Mouse (Mus musculus) embryonic facial prominence, embryonic 10.5 days (tissue): ENCODE measurements at regions not wholly inside any gene's neighbourhood (a gene's known extent, or its start where the extent isn't known, plus 50 kb on each side); places are given as distances from the start of the nearest gene placed in this dataset.

ENCODE experiments used
- DNase-seq: peaks from one replicate; pipeline ENCODE4 v3.0.0-alpha.2; 2017; ENCODE audit warnings: low spot score
- H3K27ac ChIP-seq: fragments of 300-500 bp; sonication (generic); replicated peaks from 2 replicates; pipeline ENCODE4 v1.5.1; 2016; ENCODE audit warnings: mild to moderate bottlenecking
- H3K27me3 ChIP-seq: fragments of 300-500 bp; sonication (generic); replicated peaks from 2 replicates; pipeline ENCODE4 v1.6.1; 2016; ENCODE audit warnings: low read depth, mild to moderate bottlenecking; ENCODE audit not compliant: poor library complexity, severe bottlenecking
- H3K36me3 ChIP-seq: fragments of 300-500 bp; sonication (generic); replicated peaks from 2 replicates; pipeline ENCODE4 v1.6.1; 2016; ENCODE audit warnings: mild to moderate bottlenecking, moderate library complexity
- H3K4me1 ChIP-seq: fragments of 300-500 bp; sonication (generic); 2 replicates; pipeline ENCODE4 v1.6.1; 2016
- H3K4me3 ChIP-seq: fragments of 300-500 bp; sonication (generic); 2 replicates; pipeline ENCODE4 v1.5.1; 2016; ENCODE audit warnings: mild to moderate bottlenecking, moderate library complexity
- H3K9me3 ChIP-seq: fragments of 300-500 bp; sonication (generic); 2 replicates; pipeline ENCODE4 v1.6.1; 2016; ENCODE audit warnings: mild to moderate bottlenecking
- WGBS: fragments of 180-500 bp; shearing (Covaris S2); methylation state at CpG from one replicate; pipeline ENCODE4 v1.1.7; 2016; 5-methylcytosine and 5-hydroxymethylcytosine counted together

DNA sequence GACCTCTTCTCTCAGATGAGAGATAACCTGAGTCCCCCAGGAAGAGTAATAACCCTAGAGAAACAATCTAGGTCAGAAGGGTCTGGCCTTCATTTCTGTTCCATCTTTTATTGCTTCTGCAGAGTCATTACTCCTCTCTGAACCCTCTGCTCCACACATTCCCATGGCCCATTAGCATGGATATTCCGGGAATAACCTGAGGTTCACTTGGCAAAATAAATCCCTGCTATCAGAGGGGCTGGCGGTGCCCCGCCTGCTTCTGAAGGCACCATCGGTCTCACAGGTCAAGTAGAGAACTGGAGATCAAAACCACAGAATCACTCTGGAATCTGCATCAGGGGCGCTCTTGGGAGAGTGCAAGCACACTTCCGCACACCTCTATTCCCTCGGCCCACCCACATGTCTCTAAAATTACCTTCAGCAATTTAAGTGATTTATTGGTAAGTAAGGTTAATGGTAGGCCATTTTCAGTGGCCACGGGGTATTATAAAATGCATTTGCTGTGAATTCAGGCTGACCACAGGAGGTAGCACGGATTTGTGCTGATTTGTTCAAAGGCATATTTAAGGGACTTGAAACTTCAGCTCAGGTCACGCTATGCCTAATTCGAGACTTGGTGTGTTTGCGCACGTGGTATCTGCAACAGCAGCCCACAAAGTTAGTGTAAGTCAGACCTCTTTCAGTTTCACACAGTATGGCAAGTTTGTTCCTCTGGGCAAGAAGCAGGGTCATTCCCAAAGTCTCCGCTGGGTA lies 243.4 kb upstream of the Adcy2 start:
- Histone ChIP-seq H3K4me3 (no peak overlapping the region), H3K36me3 (no peaks in the 10 kb centered on the region), H3K27ac (no peak overlapping the region), H3K4me1 (no peaks in the 10 kb centered on the region), H3K9me3 (no peaks in the 10 kb centered on the region), H3K27me3 (no peaks in the 10 kb centered on the region)
- 87% methylated on average over 14 of the region's 14 CpGs for WGBS
- DNase-seq = no peak

DNA sequence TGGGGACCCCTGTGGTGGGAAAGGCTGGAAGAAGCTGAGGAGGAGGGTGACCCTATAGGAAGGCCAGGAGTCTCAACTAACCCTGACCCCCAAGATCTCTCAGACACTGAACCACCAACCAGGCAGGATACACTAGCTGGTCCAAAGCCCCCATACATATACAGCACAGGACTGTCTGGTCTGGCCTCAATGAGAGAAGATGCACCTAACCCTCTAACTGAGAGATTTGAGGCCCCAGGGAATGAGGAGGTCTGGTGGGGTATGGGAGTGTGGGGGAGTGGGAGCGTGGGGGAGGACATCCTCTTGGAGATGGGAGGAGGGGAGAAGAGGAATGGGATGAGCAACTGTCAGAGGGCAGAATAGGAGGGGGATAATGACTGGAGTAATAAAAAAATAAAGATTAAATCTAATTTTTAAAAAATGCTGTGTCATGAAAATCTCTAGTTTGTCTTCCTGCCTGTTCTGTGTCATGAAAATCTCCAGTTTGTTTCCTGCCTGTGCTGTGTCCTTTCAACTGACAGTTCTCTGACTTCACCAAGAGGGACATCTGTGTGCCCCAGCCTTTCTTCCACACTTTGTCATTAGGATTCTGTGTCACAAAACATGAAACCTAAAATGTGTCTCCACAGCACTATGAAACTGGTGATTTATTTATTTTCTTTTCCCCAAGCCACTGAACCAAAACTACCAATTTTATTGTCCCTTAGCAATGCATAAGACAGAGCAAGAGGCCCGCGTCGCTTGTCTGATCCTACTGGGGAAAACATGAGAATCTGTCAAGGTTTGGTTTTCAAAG lies 251.2 kb upstream of the Adcy2 start:
- Histone ChIP-seq H3K27ac (no peak overlapping the region), H3K9me3 (no peaks in the 10 kb centered on the region), H3K36me3 (no peaks in the 10 kb centered on the region), H3K4me1 (no peaks in the 10 kb centered on the region), H3K4me3 (no peak overlapping the region), H3K27me3 (no peaks in the 10 kb centered on the region)
- WGBS = 89% methylated on average over 4 of the region's 4 CpGs
- DNase-seq = no peak

DNA sequence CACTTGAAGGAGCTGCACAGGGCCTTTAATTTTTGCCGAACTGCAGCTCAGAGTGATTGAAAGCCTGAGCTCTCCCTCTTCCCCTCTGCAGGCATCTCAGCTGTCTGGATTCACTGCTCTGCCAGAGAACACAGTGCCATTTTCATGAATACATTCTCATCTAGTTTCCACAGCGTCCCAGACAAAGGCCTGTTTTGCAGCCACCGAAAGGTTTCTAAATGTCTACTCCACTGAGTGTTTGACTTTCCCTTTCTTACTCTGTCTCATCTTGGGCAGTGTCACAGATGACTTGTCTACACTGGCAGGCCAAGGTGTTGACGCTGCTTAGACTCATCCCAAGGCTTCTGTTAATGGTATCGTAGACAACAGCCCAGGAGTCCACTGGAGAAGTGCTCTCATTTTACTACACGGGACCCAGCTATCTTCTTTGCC lies 251.8 kb upstream of the Adcy2 start:
- no peaks in the 10 kb centered on the region for H3K4me1 ChIP-seq
- H3K36me3 ChIP-seq = no peaks in the 10 kb centered on the region
- H3K4me3 ChIP-seq = no peak overlapping the region
- H3K27me3 ChIP-seq = no peaks in the 10 kb centered on the region
- H3K9me3 ChIP-seq = no peaks in the 10 kb centered on the region
- no peak overlapping the region for H3K27ac ChIP-seq
- no peak for DNase-seq
- whole genome bisulfite sequencing = 88% methylated on average over 6 of the region's 6 CpGs

DNA sequence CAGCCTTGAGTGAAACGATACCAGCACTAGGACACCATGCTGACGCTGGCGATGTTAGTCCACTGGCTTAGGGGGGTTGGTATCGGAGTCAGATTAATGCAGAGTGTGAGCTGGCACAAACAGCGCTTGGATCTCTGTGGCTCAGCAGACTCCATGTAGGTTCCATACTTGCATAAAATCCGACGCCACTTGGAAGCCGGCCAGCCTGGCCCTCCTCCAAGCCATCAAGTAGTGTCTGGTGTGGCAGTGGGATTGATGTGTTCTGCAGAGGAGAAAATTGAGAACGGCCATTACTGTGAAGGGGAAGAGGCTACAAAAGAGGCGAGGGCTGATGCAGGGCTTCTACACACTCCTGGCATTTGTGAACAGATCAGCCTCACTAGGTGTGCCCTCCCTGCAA lies 253.0 kb upstream of the Adcy2 start:
- H3K4me3 ChIP-seq = no peak overlapping the region
- 94% methylated on average over 10 of the region's 10 CpGs for WGBS
- peaks cover 6% of the 10 kb centered on the region; the same call in 1 of the 2 replicates for H3K9me3 ChIP-seq
- H3K36me3 ChIP-seq = no peaks in the 10 kb centered on the region
- no peaks in the 10 kb centered on the region for H3K27me3 ChIP-seq
- no peak for DNase-seq
- H3K4me1 ChIP-seq = no peaks in the 10 kb centered on the region
- no peak overlapping the region for H3K27ac ChIP-seq

DNA sequence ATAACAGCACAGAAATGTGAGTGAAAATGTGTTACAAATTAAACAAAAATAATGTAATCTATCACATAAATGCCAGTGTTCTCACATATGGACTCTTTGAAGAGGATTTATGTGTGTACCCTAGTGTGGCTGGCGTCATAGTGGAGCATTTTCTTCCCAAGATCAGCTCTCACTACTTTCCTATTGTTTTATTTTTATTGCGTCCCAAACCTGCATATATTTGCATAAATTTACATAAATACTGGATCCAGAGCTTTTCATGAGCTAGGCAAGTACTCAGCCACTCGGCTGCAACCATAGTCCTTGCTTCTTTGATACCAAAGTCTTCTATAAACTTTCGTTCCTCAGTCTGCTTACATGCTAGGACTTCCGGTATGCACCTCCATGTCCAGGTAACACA lies 261.1 kb upstream of the Adcy2 start:
- no peaks in the 10 kb centered on the region for H3K36me3 ChIP-seq
- H3K4me3 ChIP-seq = no peak overlapping the region
- DNase-seq = no peak
- 80% methylated on average over 5 of the region's 5 CpGs for WGBS
- no peak overlapping the region for H3K27ac ChIP-seq
- no peaks in the 10 kb centered on the region for H3K4me1 ChIP-seq
- no peaks in the 10 kb centered on the region for H3K27me3 ChIP-seq
- peaks cover 8% of the 10 kb centered on the region; the same call in 1 of the 2 replicates for H3K9me3 ChIP-seq

DNA sequence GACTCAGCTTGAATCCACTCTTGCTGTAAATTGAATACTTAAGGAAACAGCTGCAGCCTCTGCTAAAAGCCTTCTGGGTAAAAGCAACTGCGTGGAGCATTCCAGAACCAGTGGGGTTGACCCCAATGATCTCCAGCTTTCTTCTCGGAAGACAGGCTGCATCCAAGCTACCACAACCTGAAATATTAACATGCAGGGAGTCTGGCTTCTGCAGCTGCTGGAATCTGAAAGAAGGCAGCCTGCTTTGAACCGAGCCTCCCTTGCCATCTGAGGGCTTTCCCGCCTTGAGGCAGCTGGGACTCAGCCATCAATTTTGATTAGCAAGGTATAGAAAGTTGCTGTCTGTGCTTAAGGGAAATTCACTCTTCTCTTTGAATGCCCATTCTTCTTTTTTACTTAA lies 261.6 kb upstream of the Adcy2 start:
- H3K27ac ChIP-seq = no peak overlapping the region
- H3K9me3 ChIP-seq = peaks cover 8% of the 10 kb centered on the region; the same call in 1 of the 2 replicates
- H3K4me3 ChIP-seq = no peak overlapping the region
- WGBS = 78% methylated on average over 4 of the region's 4 CpGs
- H3K4me1 ChIP-seq = no peaks in the 10 kb centered on the region
- DNase-seq = no peak
- H3K36me3 ChIP-seq = no peaks in the 10 kb centered on the region
- H3K27me3 ChIP-seq = no peaks in the 10 kb centered on the region

DNA sequence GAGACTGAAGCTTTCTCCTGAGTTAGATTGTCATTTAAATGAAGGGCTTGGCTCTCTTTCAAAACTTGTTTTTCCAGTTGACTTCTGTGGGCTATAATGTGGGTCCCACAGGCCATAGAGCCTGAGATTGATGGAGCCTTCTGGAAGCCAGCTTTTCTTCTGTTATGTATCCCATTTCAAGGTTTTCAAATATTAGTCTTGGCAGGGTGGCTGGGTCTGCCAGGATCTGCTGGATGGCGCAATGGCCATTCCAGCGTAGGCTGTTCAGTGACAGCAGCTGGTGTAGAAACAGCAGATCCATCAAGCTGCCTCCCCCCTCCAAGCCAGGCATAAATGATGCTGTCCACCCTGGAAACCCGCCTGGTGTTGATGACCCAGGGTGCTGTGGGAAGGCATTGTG lies 264.4 kb upstream of the Adcy2 start:
- no peak overlapping the region for H3K4me3 ChIP-seq
- H3K27me3 ChIP-seq = no peaks in the 10 kb centered on the region
- WGBS = 86% methylated on average over 3 of the region's 3 CpGs
- no peaks in the 10 kb centered on the region for H3K4me1 ChIP-seq
- no peak for DNase-seq
- H3K36me3 ChIP-seq = no peaks in the 10 kb centered on the region
- no peaks in the 10 kb centered on the region for H3K9me3 ChIP-seq
- no peak overlapping the region for H3K27ac ChIP-seq

DNA sequence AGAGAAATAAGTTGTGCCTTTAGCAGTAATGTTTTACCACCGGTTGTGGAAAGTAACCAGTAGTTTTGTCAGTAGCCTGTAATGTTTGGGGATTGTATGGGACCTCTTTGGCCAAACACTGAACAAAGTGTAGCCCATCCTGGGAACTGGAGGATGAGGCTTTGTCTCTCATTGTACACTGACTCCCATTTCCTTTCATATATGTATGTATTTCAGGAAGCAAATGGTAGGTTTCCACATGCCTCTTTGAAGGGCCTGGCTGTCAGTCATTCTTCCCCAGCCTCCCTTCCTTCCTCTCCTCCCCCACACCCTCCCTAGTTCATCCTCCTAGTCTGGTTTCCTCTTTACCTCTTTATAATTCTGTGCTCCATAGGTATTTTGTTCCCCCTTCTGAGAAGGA lies 266.7 kb upstream of the Adcy2 start:
- H3K27me3 ChIP-seq = no peaks in the 10 kb centered on the region
- H3K27ac ChIP-seq = no peak overlapping the region
- H3K36me3 ChIP-seq = no peaks in the 10 kb centered on the region
- H3K4me3 ChIP-seq = no peak overlapping the region
- no peaks in the 10 kb centered on the region for H3K4me1 ChIP-seq
- 39% methylated on average over 1 of the region's 1 CpGs for WGBS
- no peak for DNase-seq
- no peaks in the 10 kb centered on the region for H3K9me3 ChIP-seq

DNA sequence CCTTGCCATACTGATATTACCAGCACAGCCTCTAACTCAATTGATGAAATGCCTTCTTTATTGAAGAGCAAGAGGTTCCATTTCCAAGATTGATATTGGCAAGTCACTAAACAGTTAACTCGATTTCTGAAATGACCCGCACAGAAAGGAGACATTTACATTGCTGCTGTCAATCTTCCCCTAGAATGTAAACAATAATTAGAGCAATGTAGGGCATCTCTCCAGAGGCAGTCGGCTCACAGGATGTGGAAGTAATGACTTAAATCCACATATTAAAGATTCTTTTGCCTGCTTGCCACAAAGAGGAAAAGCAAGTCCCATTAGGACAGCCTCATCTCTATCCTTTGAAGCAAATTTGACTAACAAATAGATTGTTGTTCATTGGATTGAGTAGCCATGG lies 261.0 kb upstream of the Nsun2 start:
- Histone ChIP-seq H3K27me3 (no peaks in the 10 kb centered on the region), H3K9me3 (no peaks in the 10 kb centered on the region), H3K4me1 (peaks cover 5% of the 10 kb centered on the region; the same call in 1 of the 2 replicates), H3K27ac (no peak overlapping the region), H3K4me3 (no peak overlapping the region), H3K36me3 (no peaks in the 10 kb centered on the region)
- 36% methylated on average over 3 of the region's 3 CpGs for WGBS
- DNase-seq = no peak

DNA sequence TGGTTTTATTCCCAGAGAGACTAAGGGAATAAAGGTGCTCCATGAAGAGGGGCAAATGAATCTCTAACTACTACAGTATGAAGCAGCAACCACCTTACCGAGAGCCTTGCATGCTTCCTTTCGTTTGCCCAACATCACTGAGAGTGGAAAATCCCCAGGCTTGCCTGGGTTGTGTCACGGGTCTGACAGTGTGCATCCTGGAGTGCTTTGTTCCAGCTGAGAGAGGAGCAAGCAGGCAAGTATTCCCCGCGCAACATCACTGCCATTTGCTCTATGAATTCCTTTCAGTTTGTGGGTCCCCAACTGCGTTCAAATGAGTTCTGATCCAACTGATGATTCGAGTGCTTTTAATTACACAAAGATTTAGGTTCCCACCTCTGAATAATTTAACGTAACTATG lies 253.9 kb upstream of the Nsun2 start:
- WGBS = 82% methylated on average over 8 of the region's 8 CpGs
- no peak overlapping the region for H3K27ac ChIP-seq
- no peak for DNase-seq
- 0 out of 2 replicates have a peak, but pooled peaks cover 3% of the 10 kb centered on the region for H3K9me3 ChIP-seq
- H3K4me3 ChIP-seq = no peak overlapping the region
- H3K36me3 ChIP-seq = no peaks in the 10 kb centered on the region
- no peaks in the 10 kb centered on the region for H3K27me3 ChIP-seq
- no peaks in the 10 kb centered on the region for H3K4me1 ChIP-seq

DNA sequence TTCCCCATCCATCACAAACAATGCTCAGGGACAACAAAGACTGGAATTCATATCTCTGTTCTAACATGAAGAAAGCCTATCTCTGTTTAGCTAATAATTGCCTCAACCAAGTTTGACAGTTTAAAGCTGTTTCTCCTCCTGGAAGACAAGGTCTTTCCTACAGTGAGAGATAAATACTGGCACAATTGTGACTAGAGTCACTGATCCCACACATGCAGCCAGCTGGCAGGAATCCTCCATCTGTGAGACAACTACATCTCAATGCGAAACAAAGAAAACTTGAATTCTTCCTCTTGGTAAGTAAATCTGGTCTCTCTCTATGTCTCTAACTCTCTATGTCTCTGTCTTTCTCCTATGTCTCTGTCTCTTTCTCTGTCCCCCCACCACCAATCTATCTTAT lies 239.1 kb upstream of the Nsun2 start:
- Histone ChIP-seq H3K27me3 (no peaks in the 10 kb centered on the region), H3K4me1 (no peaks in the 10 kb centered on the region), H3K36me3 (no peaks in the 10 kb centered on the region), H3K27ac (no peak overlapping the region), H3K9me3 (no peaks in the 10 kb centered on the region), H3K4me3 (no peak overlapping the region)
- DNase-seq = no peak
- 92% methylated on average over 1 of the region's 1 CpGs for WGBS

DNA sequence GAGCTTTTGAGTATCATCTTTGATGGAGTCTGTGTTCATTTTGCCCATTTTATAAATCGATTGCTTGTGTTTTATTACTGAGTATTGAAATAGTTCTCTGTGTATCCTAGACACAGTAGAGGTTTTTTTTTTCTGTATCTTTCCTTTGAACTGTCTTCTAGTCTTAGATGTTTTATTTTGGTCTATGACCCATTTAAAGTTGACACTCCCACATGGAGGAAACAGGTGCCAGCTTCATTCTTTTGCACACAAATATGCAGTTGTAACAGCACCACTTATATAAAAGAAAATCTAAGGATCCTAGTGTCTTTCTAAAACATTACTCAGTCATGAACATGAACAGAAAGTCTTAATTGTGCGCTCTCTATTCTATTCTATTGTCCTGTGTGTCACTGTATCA lies 230.2 kb upstream of the Nsun2 start:
- H3K27ac ChIP-seq = no peak overlapping the region

DNA sequence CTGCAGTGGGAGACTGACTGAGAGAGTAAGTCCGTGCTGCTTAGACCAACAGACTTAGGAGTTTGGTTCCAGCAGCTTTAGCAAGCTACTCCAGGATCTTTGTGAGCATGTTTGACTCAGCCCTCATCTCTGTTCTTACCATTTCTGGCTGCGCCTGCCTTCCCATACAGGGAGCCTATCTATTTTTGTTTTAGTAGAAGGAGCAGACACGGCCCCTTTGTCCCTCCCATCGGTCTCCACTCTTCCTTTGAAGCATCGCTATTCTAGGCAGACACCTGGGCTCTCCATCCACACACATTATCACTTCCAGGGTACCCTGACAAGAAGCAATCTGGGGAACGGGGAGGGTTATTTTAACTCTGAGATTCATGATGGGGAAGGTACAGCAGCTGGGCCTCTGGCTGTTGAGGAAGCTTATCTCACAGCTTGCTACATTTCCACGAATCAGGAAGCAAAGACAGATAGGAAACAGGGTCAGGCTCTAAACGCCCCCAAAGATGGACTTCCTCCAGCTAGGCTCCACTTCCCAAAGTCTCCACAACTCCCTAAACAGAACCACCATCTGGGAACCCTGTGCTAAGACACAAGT lies 203.0 kb upstream of the Nsun2 start:
- H3K4me1 ChIP-seq = no peaks in the 10 kb centered on the region
- no peaks in the 10 kb centered on the region for H3K36me3 ChIP-seq
- DNase-seq = no peak
- no peaks in the 10 kb centered on the region for H3K27me3 ChIP-seq
- H3K9me3 ChIP-seq = no peaks in the 10 kb centered on the region
- 85% methylated on average over 8 of the region's 8 CpGs for WGBS
- H3K27ac ChIP-seq = no peak overlapping the region
- no peak overlapping the region for H3K4me3 ChIP-seq

More for the DNA sequence above, 230.2 kb upstream of the Nsun2 start:
- H3K9me3 ChIP-seq = no peaks in the 10 kb centered on the region
- no peaks in the 10 kb centered on the region for H3K4me1 ChIP-seq
- no peak overlapping the region for H3K4me3 ChIP-seq
- WGBS = 86% methylated on average over 2 of the region's 2 CpGs
- DNase-seq = no peak
- H3K27me3 ChIP-seq = no peaks in the 10 kb centered on the region
- no peaks in the 10 kb centered on the region for H3K36me3 ChIP-seq
